Mouse (Mus musculus): Measurements from ENCODE around the gene Dip2c.

Dip2c gene

DNA sequence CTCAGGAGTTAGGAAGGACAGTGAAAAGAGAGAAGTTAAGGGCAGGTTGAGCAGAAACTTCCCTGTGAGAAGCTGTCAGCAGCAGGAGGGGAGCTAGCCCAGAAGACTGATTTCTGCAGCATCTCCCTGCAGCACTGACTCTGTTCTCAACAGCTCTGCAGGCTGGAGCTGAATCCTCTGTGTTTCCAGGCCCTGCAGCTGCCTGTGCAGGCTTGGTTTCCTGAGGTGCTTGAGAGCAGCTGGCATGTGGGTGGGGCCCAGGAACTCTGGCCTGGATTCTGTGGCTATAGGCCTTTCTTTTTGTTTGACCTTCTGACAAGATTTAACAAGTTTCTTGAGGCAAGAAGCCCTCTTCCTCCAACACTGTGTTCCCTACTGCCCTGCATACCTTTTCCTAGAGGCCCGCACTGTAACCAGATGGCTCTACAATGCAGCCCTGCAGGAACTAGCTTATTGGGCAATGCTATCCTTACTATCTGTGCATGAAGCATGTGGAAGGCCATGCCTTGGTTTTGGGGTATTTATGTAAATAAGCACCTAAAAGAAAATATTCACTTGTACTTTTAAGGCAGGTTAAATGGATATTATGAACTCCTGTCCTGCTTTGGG, 53.1 kb downstream of the Dip2c start:
- in situ Hi-C loops (cut with MboI, MseI) = no loop called here

DNA sequence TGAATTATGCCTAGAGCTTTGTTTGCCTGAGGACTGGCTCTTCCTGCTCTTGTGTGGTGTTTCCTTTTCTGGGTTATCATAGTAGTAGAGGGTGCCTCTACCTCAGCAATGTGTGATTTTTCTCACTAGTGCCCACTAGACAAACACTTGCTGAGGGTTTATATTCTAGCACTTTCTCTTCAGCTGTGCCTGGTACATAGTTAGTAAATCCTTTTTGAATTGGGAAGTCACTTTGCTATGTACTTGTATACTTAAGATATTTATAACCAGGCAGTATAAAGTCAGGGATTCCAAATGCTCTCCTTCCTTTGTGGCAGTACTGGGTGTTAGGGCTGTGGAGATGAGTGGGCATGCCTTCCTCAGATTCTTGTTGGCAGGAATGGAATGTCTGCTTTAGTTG, 56.9 kb downstream of the Dip2c start:
- in situ Hi-C loops (cut with MboI, MseI) = no loop called here

DNA sequence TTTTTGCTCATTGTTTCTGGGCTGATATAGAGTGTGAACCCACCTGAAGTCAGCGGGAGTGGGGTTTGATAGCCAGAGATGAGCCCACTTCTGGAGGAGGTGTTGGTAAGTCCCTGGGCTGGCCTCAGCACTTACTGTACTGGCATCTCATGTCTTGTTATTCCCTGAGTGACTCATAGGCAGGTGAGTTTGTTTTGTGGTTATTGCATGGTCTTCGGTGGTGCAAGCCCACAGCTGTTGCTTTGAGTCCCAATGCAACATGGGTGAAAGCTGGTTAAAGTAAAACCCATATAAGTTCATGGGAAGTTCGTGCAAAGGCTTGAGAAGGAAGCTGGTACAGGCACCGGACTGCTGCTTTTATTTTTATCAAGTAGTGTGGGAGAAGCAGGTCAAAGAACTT, 64.0 kb downstream of the Dip2c start:
- in situ Hi-C loops (cut with MboI, MseI) = no loop called here

DNA sequence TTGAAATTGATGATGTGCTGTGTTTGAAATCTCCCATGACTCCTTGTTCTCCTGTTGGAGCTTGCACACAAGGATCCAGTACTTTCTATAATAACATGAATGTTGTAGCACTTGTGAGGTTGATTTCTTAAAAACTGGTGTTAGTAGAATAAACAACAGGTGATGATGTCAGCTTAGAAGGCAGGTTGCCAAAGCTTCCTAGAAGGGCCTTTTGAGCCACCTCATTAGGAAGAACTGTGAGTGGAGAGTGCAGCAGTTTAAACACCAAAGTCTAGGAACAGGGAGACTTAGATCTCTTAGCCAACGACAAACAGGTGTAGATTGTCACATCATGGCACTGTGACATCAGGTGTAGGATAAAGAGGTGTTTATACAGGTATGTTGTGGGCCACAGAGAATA, 66.4 kb downstream of the Dip2c start:
- in situ Hi-C loops (cut with MboI, MseI) = no loop called here

DNA sequence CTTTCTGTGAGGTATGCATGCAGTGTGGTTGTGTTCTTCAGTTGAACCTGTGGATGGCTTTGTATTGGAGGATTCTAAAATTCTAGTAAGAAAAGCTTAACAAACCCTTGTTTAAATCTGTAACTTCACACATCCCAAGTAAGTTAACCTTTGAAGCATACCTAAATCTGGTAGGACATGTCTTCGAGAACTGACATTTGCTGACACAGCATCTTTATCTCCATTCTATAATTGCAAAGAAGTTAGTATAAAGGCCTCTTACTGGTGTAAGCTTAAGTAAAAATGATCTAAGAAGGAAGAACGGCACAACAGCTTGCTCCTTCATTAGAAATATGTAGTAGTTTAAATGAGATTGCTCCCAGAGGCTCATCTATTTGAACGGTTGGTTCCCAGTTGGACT, 71.1 kb downstream of the Dip2c start:
- in situ Hi-C loops (cut with MboI, MseI) = no loop called here

DNA sequence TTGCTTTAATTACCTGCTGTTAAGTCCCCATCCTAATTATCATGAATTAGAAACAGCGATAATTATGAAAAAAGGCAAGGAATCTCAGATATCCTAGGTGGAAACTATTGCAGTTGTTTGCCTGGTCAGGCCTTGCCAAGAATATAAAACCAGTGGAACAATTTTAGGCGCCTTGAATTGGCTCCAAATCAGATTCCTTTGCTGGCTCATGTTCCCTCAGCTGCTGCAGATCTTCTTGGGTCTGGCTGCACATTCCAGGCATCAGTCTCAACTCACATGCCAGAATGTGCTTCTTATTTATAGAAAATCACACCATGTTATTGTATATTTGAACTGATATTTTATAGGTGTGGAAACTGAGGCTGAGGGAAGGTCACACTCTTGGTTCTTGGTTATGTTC, 74.3 kb downstream of the Dip2c start:
- in situ Hi-C loops (cut with MboI, MseI) = no loop called here

DNA sequence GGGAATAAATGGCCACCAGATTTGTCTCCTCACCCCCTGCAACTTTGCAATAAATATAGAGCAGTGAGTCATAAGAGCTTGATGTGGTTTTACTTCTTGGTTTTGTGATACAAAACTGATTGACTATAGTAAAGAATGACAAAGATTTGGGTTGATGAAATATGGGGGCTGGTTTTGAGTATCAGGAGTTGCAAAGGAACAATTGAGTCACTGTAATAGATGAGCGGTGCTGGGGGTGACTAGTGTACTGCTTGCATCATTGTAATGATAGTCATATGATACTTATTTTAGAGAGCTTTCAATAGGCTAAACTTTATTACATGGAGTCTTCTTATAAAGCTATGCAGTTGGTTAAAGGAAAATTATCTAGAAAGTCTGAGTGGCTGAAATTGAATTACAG, 77.6 kb downstream of the Dip2c start:
- in situ Hi-C loops (cut with MboI, MseI) = no loop called here

DNA sequence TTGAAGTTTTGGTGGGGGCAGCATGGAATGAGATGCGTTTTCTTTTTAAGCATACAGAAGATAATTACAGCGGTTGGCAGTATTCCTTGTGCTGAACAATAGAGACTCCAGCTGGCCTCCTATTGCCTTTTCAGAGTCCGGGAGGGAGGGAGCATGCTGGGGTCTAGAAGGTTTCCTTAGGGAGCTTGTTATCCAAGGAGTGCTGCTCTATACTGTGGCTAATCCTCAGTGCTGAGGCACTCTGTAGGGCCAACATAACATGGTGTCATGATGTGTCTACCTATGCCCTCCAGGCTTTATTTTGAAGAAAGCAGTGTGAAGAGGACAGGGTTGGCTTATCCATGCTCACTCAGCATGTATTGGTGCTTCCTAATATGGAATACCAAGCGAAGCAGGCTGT, 79.0 kb downstream of the Dip2c start:
- in situ Hi-C loops (cut with MboI, MseI) = no loop called here

DNA sequence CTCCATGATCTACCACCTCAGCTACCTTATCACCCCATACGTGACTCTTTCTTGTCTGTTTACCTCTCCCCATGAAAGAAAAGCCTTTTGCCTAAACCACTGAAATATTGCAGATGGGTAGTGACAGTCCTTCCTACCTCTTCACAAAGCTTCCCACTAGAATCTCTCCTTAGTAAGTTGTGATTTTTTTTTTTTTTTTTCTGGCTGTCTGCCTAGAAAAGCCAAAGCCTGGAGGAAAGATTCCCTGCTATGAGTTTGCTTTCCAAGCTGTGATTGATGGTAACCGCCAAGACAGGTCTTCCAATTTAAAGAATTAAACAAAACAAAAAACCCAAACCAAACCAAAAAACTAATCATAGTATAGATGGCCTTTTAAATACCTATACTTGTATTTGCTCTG, 85.1 kb downstream of the Dip2c start:
- in situ Hi-C loops (cut with MboI, MseI) = no loop called here

DNA sequence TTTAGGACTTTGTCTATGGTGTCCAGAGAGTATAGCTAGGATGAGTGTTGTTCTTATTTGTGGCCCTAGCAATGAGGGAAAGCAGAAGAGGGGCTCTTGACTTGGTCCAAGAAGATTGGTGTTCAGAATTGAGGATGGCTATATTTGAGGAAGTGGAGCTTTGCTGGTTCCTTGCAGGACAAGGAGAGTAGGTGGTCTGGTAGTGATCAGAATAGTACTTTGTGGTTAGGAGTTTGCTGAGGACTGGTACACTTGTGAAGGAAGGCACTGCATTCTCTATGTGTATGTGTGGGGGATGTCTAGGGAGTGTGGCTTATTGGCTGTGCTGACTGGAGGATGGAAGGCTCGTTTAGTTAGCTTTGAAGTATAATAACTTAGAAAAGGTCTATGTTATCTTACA, 95.1 kb downstream of the Dip2c start:
- in situ Hi-C loops (cut with MboI, MseI) = no loop called here

DNA sequence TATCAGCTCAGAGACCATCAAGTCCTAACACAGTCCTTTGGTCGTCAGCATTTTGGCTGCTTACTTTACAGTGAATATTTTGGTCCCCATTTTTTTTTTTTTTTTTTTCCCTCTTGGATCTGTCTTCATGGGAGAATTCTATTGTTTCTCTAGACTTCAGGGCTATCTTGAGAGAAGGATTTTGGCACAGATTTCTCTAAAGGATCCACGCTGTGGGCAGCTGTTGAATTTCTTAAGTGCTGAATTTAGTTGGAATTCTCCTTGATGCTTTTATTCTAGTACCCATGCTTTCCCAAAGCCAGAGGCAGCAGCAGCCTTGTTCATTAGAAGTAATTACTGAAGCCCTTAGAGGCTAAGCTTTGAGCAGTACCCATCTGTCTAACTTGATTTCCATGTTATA, 100.8 kb downstream of the Dip2c start:
- in situ Hi-C loops (cut with MboI, MseI) = no loop called here

DNA sequence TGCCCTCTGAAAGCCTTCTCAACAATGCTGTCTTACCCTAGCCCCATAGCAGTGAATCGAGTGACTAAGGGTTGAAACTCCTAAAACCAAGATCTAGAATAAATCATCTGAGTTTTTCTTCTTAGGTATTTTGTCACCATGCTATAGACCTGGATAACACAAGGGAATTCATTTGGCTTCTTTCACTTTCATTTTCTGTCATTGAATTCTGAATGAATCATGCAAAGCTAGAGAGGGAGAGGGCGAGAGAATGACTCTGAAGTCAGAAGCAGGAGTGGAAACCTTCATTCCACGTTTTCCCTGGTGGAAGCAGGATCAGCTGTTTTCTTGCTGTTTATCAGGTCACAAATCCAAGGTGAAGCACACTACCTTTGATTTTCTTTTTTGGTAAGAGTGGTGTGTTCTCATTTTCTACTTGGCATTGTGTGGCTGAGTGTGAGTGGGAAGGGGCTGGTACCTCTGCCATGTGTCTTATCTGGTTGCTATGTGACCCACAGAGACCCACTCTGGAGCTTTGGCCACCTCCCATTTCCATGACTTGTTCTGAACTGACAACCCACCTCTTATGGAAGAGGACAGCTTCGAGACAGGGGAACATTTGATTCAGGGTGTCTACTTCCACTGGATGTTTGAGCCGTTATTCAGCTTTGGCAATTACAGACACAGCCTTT, 104.5 kb downstream of the Dip2c start:
- in situ Hi-C loops (cut with MboI, MseI) = no loop called here

DNA sequence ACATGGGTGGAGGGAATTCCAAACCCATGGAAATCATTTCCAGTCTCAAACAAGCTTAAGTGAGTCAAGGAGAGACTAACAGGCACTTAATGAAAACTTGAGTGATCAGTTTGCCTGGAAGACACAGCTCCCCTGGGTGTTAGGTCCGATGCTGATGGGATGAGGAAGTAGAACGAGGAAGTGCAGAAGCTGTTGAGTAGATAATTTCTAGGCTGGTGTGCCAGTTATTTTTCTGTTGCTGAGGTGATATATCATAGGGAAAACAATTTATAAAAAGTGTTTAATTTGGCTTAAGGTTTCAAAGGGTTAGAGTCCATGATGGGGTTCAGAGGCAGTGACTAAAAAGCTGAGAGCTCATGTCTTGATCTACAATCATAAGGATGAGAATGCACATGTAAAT, 111.7 kb downstream of the Dip2c start:
- in situ Hi-C loops (cut with MboI, MseI) = no loop called here

DNA sequence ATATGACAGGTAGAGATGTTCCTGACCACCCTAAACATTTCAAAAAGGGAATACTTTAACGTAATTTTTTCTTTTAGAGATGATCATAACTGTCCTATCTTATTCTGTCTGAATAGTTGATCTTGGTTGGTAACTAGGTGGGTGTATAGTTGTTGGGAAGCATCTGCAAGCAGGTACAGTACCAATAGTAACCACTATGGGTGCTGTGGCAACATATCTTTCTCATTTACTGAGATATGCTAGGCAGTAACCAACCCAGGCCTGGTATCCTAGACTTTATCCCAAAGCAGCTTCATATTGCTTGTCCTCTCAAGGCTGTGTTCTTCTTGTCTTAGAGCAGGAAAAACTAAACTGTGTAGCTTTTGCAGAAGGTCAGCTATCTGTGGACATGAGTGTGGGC, 113.0 kb downstream of the Dip2c start:
- in situ Hi-C loops (cut with MboI, MseI) = no loop called here

DNA sequence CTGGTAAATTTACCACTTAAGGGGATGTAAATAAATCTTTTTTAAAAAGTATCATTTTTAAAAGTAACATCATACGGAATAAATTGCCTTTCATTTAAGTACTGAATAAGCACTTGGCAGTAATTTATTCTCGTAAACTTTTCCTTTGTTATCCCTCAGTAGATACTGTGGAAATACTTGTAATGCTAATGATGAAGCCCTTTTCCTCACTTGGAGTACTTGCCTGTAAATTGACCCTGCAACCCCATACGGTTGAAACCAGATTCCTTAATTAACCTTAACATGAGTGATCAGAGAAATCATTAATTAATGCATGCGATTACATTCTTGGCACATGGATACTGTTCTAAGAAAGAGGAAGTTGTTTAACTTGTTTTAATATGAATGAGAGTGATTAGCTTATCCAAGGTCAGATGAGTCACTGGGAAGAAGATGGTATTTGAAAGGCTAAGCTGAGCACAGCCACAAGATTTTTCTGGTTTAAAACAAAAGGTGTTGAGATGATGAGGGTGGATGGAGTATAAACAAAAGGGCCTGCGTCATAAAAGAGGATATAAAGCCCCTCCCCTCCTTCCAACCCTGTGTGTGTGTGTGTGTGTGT, 114.0 kb downstream of the Dip2c start:
- in situ Hi-C loops (cut with MboI, MseI) = no loop called here

DNA sequence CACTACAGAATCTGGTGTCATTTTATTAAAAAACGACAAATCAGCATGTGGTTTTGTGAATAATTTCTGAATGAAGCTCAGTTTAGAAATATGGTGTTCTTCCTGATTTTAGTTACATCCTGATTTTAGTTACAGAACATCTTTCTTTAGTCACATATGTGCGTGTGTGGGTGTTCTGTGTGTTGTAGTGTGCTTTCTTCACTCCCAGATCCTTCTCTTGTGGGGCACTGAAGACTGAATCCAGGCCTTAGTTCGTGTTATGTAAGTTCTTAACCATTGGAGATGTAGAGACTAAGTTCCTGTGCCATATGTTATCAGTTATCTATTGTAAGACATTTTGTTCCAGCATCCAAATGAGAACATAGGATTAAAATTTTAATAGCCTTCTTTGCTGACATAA, 117.1 kb downstream of the Dip2c start:
- in situ Hi-C loops (cut with MboI, MseI) = no loop called here

DNA sequence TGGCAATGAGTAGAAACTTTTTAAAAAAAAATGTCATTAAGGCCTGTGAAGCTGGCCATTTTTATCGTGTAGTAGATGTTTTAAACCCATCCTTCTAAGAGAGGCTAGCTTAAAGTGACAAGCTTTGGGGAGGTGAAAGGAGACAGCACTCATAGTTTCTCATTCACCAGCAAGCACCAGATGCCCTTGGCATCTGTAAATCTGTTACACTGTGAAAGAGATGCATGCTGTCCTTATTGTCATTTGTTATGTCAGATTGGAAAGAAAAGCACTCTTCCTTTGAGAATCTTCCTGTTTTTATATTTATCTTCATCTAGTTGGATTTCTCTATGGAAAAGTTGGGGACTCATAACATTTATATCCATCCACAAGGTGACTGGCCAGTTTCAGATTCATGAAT, 119.0 kb downstream of the Dip2c start:
- in situ Hi-C loops (cut with MboI, MseI) = no loop called here

DNA sequence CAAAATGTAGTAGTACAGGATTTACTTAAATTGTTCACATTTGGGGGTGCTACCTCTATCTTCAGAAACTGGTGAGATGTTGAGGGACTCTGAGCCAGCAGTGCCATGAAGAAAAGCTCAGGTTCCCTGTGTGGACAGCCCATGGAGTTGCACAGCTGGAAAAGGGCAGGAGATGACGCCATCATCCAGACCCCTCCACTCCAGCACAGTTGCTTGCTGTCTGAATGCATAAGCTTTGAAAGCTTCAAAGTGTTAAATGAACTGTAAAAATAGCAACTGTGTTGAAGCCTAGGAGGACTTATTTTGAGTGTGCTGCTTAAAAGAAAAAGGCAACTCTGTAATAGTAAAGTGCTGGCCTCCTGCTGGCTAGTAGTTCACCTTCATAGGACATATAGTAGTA, 122.5 kb downstream of the Dip2c start:
- in situ Hi-C loops (cut with MboI, MseI) = no loop called here

DNA sequence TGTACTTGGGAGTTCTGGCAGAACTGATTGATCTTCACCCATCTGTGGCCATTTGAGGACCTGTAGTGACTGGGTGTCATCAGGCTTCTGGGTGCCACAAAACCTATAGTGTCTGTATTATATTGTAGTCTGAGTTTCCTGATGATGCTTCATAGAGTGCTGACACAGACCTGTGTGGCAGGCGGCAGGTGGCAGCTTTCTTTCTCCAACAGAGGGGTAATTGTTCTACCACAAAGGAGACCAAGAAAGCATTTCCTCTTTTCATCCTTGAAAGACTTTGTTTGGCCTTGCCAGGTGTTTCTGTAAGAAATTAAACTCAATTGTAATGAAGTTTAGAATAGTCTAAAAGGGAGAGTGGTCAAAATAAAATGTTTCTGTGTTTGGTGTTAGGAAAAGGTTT, 129.1 kb downstream of the Dip2c start:
- in situ Hi-C loops (cut with MboI, MseI) = no loop called here

DNA sequence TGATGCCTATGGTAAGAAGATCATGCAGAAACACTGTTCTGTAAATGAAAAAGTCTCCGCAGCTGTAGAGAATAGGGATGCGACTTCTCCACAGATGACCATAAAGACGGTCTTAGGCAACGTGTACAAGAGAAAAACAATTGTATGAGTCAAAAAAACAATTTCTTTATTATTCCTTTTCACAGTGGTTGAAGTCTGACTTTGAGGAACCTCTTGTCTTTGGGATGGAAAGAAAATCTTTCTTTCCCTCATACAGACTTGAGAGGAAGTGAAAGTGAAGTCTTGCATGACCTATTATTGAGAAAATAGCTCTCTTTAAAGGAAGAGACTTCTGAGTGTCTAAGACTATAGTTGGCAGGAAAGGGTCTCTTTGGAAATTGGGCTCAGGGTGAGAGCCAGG, 132.7 kb downstream of the Dip2c start:
- in situ Hi-C loops (cut with MboI, MseI) = no loop called here

DNA sequence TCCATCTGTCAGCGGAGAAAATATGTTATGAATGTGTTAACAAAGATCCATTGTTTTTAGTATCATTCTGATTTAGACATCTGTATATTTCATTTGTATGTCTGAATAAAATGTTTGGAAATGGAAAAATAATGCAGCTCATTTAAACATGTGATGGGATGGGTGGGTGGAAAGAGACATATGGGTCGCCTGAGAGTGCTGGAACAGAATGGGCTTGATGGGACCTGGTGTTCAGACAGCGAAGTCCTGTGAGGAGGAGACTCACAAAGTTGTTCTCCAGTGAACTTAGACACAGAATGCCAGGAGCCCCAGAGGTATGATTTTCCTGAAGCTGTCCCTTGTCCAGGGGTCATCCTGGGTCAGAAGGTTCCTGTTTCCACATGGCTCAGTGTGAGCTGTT, 142.1 kb downstream of the Dip2c start:
- in situ Hi-C loops (cut with MboI, MseI) = no loop called here

DNA sequence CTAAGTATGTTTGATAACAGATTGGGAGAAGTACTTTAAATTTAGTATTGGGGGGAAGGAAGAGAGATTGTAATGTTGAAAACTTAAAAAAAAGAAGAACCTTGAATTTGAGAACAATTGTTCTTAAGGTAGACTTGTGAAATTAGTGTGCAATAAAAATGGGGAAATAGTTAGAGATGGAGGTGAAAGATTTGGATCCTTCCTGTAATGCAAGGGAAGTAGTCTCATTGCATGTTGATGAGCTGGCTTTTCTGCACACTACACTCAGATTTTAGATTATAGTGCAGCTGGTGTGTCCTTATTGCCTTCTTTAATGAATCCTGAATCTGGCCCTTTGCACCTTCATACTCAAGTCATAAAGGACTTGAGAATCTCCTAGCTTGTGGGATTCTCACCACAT, 142.9 kb downstream of the Dip2c start:
- in situ Hi-C loops (cut with MboI, MseI) = no loop called here

DNA sequence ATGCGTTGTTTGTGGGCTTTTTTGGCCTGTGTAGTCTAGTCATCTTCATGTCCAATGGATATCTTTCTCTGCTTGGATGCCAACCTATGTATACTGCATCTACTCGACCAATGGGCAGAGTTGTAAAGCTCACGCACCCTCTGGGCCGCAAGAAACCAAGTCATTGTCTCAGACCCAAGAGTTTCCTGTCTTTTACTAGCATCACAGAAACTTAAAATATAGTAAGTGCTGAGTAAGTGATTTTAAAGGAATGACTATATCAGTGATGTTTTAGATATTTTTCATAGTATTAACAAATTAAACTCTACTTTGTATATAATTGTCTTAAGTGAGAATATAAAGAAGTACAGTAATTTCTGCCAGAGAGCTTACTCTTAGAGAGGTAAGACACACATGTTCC, 145.6 kb downstream of the Dip2c start:
- in situ Hi-C loops (cut with MboI, MseI) = no loop called here

DNA sequence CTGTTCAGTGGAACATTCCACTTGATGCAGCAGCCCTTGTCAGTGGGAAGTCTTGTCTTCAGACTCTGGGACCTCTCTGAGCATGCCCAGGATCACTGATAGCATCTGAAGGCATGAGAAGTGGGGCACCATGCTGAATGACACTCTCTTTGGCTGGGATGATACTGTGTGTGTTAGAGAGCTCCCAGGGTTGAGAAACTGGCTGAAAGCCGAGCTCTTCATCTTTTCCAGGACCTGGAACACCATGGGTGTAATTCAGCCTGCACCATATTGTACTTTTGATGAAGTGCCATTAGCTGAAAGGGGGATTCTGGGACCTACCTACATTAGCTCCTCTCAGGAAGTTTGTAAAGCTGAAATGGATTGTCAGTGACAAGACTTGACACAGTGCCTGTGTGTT, 146.5 kb downstream of the Dip2c start:
- in situ Hi-C loops (cut with MboI, MseI) = no loop called here

Measured in T-helper 1 cell (primary cell).